Mouse (Mus musculus) forelimb bud, embryonic 11.5 days (tissue): ENCODE results near the gene Ccnc.
A peak's percentile ranks its signal among the peaks of the same experiment; 100 is the strongest.

Source experiments
- DNase-seq: peaks from one replicate; pipeline ENCODE4 v3.0.0-alpha.2; 2012; ENCODE audit warnings: low read depth, low spot score

Gene Ccnc

DNA sequence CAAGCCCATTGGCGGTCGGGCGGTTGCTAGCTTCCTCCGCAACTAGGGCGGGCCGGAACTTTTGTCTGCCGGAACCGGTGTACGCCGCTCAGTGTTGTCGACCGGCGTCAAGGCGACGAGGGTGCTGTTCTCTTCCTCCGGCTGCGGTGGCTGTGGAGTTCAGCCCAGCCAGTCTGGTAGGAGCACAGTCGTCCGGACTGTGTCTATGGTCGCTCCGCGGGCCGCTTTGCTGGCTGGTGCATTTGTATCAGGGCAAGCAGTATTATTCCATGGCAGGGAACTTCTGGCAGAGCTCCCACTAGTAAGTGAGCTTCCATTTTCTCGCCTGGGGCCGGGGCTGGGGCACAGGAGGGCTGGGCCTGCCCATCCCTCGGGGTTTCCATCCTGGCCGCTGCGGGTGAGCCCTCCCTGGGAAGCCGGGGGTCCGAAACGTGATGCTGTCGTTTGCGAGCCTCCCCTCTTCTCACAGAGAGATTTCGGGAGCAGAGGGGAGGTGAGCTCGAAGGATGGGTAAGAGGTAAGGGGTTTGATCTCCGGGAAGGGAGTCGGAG lies at the start of gene Ccnc:
Gene Ccnc, plus strand, starts transcription at position 87 of the 551 bp plus-strand sequence.
- peak; percentile 89 for DNase-seq

DNA sequence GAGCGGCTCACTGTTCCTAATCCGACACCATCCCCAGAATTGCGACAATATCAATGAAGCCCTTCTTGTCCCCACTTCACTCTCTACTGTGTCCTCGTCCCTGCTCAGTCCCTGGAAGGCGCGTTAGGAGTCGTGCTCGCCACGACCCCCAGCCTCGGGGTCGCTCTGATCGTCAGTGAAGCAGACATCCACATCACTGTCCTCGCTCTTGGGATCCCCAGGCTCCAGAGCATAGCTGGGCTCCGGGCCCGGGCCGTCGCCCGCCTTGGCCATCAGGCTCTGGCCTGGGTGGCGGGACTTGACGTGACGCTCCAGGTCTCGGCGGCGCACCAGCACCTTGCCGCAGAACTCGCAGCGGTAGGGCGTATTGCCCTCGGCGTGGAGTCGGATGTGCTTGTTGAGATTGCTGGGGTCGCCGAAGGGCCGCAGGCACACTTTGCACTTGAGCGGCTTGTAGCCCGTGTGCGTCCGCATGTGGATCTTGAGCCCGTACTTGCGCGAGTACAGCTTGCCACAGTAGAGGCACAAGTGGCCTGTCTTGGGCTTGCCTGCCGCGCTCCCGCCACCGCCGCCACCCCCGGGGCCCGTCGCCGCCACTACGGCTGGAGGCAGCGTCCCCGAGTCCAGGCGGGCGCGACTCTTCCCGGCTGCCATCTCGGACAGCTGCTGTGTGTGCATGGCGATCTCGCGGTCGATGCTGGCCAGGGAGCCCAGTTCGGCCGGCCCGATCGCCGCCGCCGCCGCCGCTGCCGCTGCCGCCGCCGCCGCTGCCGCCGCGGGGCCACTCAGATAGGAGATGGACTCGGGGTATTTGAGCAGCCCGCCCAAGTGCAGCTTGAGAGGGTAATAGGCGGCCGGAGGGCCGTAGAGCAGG lies 49.2 kb upstream of the Ccnc start:
- no peak for DNase-seq

DNA sequence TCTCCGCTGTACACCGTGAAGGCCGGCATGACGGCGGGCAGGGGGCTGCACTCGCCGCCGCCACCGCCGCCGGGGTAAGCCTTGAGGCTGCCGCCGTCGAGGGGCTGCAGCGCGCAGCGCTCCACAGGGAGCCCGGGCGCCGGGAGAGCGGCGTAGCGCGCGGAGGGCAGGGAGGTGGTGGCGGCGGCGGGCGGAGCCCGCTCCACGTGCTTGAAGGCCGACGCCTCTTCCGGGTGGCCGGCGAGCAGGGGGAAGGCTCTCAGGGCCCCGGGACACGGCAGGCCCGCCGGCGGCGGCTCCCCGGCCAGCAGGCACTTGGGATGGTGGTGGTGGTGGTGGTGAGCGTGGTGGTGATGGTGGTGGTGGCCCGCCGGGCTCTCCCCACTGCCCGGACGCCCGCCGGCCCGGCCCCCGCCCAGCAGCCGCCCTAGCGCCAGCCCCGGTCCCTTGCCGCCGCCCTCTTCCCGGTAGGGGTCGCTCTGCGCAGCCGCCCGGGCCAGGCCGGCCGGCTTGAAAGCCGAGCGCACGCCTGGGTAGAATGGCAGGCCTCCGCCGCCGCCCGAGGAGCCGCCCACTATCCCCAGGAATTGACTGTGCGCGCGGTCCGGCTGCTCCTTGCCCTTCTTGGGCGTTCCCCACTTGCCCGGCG lies 48.4 kb upstream of the Ccnc start:
- DNase-seq: no peak

DNA sequence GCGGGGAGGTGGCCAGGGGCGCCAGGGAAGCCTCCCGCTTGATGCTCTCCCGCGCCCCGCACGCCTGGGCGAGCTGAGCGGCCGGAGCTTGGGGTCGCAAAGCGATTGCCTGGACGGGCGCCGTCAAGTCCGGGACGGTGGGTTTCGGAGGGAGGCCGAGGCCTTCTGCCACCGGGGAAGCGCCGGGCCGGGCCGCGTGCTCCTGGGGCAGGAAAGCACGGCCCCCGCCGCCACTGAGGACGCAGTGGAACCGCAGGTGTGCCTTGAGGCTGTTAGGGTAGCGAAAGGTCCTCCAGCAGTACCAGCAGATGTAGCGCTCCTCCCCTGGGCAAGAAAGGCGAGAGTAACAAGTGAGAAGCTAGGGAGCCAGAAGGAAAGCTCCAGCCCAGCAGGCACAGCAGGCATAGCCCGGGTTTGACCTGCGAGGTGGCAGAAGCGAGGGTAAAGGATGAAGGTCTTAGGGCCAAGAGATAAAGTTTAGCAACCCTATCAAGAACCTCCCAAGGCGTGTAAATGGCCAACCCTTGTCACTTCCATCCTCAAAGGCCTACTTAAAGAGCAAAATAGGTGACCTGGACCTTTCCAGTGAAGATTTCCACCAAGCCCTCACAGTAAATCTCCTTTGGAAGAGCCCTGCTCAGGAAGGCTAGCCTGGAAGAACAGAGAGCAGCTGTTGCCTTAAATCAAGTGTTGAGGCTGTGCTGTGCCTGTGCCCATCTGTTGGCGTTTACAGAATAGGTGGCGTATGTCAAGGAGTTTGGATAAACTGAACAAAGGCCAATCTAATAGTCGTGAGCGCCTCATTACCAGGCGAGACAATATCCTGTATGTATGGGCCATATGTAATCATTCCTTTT lies 47.6 kb upstream of the Ccnc start:
- no peak for DNase-seq

DNA sequence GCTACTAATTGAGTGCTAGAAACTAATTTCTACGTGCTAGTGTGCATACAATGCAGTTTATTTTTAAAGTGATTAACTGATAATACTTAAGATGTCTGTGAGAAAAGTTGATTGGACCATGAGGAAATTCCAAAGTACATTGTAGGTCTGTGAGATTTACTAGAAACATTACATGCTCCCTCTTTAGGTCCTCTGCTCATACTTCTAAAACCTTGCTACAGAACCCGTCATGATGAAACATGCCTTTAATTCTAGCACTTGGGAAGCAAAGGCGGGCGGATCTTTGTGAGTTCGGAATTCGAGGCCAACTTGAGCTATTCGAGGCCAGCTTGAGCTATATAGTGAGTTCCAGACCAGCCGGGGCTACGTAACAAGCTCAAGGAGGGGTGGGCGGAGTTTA lies 46.5 kb upstream of the Ccnc start:
- DNase-seq: no peak

DNA sequence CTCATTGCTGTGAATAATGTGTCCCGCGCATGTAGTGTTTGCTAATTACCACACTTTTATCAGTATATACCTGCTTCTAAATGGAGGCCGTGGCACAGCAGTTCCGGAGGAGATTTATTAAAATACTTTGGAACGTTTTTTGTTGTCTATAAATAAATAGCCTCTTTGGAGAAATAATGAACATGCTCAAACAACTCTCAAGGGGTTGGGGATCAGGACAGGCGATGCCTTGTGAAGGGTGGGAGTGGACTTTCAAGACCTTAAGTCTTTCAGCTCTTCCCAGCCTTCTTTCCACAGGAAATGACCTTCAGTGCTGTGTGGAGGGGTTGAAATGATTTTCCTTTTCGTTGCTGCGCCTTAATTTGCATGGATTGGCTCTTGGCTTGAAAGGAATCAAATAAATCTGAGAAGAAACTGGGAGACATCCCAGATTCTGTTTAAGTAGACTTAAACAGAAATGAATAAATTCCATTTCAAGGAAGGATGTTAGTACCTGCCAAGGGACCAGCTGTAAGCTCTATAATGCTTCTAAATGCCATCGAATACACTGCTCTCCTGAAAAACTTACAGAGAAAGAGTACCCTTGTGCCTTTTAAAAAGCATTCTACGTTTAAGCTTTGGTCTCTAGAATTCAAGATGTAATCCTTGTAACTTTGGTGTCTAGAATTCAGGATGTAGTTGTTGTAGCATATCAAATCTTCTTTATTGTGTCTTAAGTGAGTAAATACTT lies 44.9 kb upstream of the Ccnc start:
- DNase-seq: no peak

DNA sequence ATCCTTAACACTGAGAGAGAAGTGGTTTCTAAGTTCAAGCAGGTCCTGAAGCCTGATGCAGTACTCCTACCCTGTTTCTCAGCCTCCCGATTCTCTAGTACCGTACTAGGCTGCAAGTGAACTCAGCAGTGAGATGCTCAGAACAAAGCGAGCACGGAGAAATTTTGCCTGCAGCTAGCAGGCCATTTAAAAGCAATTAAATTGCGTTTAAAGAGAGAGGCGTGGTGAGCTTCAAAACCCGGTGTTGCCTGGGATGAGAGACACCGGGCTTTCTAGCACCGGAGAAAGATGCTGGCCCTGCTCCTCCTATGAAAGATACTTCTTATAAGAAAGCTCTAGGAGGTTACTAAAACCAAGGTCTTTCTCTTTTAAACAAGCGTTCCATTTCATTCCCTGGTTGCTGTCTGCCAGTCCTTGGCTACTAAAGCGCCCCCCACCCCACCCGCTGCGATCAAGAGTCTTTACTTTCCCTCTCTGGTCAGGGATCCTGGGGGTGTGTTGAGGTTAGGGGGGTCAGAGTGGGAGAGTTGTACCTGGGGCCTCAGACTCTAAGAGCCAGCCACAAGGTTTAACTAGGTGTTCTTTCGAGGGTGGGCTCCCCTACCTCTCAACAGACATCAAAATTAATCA lies 43.0 kb upstream of the Ccnc start:
- no peak for DNase-seq

DNA sequence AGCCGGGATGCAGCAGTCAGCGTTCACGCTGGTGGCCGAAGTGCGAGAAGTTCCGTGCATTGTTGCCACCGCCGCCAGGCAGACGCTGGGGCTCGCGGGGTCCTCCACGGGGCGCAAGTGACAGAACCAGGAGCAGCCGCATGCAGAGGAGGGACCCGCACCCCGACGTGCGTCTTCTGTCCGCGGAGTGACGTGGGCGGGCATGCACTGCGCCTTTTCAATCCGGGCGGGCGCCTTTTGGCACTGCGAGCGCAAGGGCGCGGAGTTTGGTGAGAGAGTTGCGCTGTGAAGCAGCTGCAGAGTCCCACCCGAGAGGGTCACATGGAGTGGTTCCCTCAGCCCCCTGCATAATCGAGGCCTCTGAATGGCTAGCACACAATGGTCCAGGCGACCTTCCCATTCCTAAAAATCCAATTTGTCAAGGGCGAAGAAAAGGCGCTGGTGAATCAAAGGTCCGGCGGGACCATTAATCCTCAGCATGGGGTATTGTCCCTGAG lies 41.9 kb upstream of the Ccnc start, which contains the start of gene Prdm13:
Gene Prdm13, minus strand, starts transcription at position 369 of the 497 bp plus-strand sequence.
- no peak for DNase-seq

DNA sequence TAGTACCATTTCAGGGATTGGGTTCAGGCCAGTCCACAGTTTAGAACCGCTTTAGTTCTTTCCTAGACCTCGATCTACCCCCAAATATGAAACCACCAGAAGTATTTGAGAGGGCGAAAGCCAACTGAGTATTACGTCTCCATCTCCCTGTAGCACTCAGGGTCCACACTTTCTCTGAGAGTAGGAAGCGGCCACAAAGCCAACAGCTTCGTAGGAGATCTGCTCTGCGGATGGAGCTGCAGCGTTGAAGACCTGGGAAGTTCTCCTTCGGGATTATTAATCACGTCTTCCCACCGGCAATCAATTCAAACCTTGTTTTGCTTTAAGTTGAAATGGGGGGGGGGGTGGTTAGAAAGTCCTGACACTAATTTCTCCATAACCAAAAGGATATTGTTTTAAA lies 41.1 kb upstream of the Ccnc start:
- DNase-seq: no peak

DNA sequence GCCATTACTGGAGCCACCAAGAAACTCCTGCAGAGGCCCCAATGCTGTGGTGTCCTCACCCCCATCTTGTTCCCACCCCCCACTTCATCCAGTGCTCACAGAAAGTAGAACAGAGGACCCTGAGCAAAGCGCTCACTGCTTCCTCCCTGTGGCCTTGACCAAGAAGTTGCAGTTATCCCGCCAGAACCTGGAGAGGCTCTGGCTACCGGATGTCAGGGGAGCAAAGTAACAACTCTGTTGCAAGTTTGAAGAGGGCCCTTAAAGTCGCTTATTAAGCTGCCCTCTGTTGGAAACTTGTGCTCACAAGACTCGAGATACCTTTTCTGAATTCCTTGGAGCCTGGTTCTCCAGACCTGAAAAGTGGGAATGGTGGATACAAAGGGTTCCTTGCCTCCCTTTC lies 40.6 kb upstream of the Ccnc start:
- no peak for DNase-seq

DNA sequence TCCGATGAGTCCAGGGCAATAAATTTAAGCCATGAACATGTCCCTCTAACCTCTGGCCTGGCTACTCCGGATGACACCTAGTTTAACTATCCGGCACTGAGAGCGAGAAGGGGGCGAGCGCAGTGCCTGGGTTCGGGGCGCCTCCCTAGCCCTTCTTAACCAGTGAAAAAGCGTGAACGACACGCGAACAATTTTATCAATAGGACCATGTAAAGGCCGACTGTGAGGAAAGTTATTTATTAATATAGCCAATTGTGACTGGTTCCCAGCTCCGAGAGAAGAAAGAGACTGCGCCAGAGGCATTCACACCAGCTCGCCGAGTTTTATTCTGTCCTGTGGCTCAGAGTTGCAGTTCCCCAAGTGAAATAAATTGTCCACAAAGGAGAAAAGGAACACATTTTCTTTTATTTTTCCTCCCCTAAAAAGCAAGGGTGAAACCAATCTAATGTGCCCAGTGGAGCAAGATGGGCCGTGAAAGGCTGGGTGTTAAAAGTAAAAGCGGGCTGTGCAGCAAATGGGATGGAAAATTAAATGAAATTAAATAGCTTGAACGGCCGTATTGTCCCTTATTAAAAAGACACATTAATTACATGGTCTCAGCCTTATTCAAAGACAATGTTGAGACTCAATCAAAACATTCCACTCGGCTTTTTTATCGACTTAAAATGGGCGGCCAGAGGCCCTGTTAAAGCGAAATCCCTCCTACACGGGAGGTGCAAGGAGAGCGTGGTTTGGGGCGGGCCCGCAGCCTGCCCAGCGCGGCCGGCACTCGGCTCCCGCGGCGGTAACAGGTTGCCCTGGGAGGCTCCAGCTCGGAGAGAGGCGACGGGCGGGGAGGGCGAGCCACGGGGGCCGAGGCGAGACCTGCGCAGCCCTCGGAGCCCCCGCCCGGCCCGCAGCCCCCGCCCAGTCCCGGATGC lies 39.5 kb upstream of the Ccnc start:
- no peak for DNase-seq

DNA sequence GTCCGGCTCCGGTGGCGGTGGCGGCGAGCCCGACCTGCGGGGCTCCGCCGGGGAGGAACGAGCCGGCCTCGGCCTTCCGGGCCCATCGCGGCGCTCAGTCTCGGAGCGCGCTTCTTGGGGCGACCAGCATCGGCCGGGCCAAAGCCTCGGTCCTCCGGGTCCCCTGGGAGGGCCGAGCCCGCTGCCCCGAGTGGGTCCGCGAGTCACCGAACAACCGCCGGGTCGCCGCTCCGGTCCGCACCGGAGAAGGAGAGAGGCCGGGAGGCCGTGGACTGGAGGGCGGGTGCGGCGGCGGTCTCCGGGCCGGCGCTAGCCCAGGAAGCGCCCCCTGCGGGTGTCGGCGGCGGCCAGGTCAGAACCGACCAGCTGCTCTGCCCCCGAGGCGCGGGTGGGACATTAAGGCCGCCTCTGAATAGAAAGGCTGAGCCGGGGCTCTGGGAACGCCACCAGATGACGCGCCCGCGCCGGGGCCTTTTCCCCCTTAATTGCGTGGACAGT lies 38.7 kb upstream of the Ccnc start:
- no peak for DNase-seq

DNA sequence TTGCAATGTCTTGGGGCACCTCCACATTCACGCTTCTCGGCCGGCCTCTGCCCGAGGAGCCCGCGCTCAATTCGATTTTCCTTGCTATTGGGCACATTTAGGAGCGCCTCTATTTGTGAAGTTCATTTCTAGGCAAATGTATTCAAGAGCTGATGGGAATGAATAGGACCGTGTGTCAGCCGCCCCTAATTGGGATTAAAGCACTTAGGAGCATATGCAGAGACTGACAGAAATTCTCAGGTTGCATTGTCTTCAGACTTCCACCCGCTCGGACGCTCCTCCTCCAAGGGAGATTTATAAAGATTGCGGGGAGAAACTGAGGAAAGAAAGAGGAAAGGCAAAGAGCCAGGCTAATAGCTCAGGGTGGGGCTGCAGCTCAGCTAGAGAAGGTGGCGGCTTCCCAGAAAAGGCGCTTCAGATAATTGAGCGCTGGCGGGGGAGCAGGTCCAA lies 38.0 kb upstream of the Ccnc start:
- DNase-seq: no peak

DNA sequence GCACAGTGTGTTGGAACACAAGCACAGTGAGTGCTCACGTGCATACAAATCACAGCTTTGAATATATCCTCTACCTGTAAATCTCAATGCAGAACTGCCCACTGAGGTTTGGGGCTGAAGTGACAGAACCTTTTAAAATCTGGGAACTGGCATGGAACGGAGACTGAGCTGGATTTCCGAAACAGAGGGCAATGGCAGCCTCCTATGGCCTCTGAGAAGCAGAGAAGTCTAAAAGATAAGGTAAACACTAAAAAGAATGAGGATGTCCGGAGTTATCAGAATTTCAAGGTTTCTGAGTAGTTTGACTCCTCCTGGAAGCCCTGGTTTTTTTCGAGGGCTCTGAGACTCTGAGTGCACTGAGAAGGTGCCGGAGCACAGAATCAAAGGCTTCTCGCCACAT lies 37.3 kb upstream of the Ccnc start:
- no peak for DNase-seq

DNA sequence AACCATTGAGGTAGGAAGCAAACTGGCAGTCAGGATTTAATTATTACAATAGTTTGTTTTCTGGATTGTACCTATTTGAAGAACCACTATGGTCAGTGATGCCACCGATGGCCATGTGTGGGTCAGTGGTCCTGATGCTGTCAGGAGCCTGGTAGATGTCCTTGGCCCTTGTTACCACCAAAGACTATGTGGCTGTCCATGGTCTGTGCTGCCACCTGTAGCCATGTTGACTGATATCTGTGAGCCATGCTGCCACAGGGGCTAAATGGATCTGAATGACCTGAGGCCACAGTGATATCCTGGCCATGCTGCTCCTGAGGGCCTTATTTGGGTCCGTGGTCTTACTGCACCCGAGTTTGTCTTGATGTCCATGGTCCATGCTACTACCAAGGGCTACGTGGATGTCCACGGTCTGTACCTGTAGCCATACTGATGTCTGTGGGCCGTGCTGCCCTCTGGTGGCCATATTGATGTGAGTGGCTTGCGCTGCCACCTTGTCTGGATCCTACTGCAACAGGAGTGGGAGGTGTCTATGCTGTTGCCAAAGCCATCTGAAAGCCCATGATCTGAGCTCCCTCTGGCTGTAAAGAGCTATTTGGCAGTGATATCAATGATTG lies 31.8 kb upstream of the Ccnc start:
- DNase-seq: no peak

DNA sequence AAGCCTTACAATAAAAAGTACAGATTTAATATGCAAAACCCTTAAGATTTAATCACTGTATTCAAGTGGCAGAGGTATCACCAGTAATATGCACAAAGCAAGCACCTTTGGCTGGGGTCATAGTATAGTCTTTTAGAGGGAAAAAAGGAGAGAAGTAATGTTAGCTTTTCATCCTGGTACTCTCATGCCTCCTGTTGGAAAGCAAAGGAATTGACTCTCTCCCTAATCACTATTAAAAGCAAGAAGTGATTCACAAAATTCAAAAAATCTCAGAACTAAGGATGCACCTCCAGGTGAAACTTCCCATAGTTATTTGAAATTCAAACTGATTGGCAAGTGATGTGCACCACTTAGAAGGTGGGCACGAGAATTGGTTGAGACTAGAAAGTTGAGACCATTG lies 22.5 kb upstream of the Ccnc start:
- no peak for DNase-seq

DNA sequence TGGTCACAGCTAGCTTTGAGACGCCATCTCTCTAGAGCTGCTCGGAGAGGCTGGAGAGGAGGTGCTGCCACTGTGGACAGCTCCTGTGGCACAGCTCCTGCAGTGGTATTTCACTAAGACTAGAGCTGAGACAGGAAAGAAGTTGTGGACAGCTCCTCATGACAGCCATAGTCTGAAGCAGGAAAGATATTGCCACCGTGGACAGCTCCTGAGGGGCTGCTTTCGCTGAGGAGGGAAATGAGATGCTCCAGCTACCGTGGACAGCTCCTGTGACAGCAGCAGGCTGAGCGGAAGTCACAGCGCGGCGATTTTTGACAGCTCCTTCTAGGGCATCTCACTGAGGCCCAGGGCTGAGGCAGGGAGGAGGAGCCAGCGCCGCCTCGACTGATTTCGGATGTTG lies 15.4 kb upstream of the Ccnc start:
- peak; percentile 91 for DNase-seq

DNA sequence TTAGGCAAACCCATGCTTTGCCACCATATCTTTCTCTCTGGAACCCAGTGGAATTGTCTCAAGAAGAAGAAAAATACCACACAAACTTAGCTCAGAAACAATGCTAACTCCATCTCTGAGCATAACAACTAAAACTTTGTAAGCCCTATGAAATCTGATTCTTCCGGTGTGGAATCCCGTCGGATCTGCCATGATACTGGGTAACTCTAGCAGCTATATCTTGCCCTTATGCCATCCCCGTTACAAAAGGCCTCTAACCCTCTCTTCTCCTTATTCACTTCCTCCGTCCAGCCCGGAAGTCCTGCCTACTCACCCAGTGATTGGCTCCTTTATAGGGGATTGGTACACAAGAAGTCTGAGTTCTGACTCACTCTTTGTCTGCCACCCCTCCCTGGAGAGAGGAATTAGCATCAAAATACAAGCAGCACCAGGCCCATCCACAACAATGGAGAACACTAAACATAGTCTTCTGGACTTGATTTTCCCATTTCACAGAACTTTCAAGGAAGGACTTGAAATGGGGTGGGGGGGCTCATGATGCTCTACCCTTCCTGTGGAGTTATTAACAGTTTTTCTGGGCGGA lies 4.7 kb upstream of the Ccnc start:
- DNase-seq: no peak
